Mouse (Mus musculus) kidney, adult 2 months (tissue): ENCODE data around the gene Gk2. TPM values are rescaled to one million over a fixed set of nuclear protein-coding genes. Genes with fewer than 3 reads are reported as not detected.

Experiments
- DNase-seq: peaks from one replicate; pipeline ENCODE4 v3.0.0; 2021
- H3K27ac ChIP-seq: fragments of 200-500 bp; 2 replicates; pipeline ENCODE4 v1.5.1; 2012; ENCODE audit warnings: low read depth, low read length, control low read depth, inconsistent platforms; ENCODE audit not compliant: insufficient read depth
- H3K27me3 ChIP-seq: fragments of 200-500 bp; replicated peaks from 2 replicates; pipeline ENCODE4 v1.6.1; 2012; ENCODE audit warnings: mild to moderate bottlenecking, moderate library complexity, low read length, inconsistent platforms; ENCODE audit not compliant: control insufficient read depth, insufficient read depth
- H3K36me3 ChIP-seq: fragments of 200-500 bp; 2 replicates; pipeline ENCODE4 v1.6.1; 2012; ENCODE audit warnings: mild to moderate bottlenecking, moderate library complexity, low read length, inconsistent platforms; ENCODE audit not compliant: control insufficient read depth, insufficient read depth
- H3K4me1 ChIP-seq: fragments of 200-500 bp; 2 replicates; pipeline ENCODE4 v1.6.1; 2011; ENCODE audit warnings: low read length; ENCODE audit not compliant: control insufficient read depth, insufficient read depth
- H3K4me3 ChIP-seq: fragments of 200-500 bp; 2 replicates; pipeline ENCODE4 v1.5.1; 2011; ENCODE audit warnings: mild to moderate bottlenecking, low read depth, low read length, control low read depth; ENCODE audit not compliant: insufficient read depth
- CTCF ChIP-seq: fragments of 200-500 bp; conservative IDR thresholded peaks from 2 replicates; pipeline ENCODE4 v1.5.1; 2011; ENCODE audit warnings: low read depth, mild to moderate bottlenecking, control low read depth, low read length, moderate library complexity, mixed read lengths; ENCODE audit not compliant: insufficient read depth, insufficient read length
- POLR2A ChIP-seq: fragments of 200-500 bp; IDR thresholded peaks from one replicate; pipeline ENCODE4 v1.6.1; 2011; ENCODE audit warnings: low read depth, low read length, control low read depth
- WGBS: fragments of 180-500 bp; shearing (Covaris S2); methylation state at CpG from one replicate; pipeline ENCODE4 v1.1.7; 2018; 5-methylcytosine and 5-hydroxymethylcytosine counted together
- polyA plus RNA-seq: library from polyadenylated mRNA; depleted of rRNA; stranded (reverse); fragments of >200 nt; gene quantifications from 2 replicates; pipeline ENCODE4 v1.2.3, GENCODE M21; 2012

Gk2 gene
- polyA plus RNA-seq, 1 experiment, result 0.06 TPM

- no peaks in the 10 kb centered on the region for H3K27me3 ChIP-seq
- H3K27ac ChIP-seq, result no peak overlapping the region
- TF ChIP-seq POLR2A (no peak), CTCF (no peak)
- DNase-seq, result no peak
- 80% methylated on average over 10 of the region's 10 CpGs for WGBS
- H3K4me3 ChIP-seq, result no peak overlapping the region
- H3K4me1 ChIP-seq, result no peaks in the 10 kb centered on the region
- no peaks in the 10 kb centered on the region for H3K36me3 ChIP-seq
Measured at GRCm38 (mm10) chr5:97466430-97467158, 9.8 kb upstream of the Gk2 start.

DNA sequence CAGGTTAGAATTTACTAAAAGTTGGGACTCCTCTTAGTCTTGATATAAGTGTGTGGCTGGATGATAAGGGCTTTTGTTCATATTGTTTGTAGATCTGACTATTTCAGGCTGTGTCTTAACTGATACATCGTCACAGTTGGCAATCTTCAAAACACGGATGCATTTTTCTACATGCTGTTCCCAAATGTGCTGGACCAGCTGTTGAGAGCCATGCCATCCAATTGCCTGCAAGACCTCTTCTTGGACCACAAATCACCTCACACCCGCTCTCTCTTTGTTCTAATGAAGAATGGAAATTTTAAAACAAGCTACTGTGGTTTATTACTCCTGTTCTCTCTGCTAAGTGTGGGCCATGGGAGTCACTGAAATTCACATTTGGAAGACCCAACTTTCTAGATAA, 9.1 kb upstream of the Gk2 start:
- DNase-seq, result no peak
- TF ChIP-seq CTCF, result no peak
- TF ChIP-seq POLR2A, result no peak
- WGBS, result 89% methylated on average over 3 of the region's 3 CpGs
- Histone ChIP-seq H3K4me3 (no peak overlapping the region), H3K27me3 (no peaks in the 10 kb centered on the region), H3K36me3 (no peaks in the 10 kb centered on the region), H3K4me1 (no peaks in the 10 kb centered on the region), H3K27ac (no peak overlapping the region)

- no peaks in the 10 kb centered on the region for H3K36me3 ChIP-seq
- WGBS, result 87% methylated on average over 3 of the region's 3 CpGs
- no peak overlapping the region for H3K27ac ChIP-seq
- H3K4me3 ChIP-seq, result no peak overlapping the region
- H3K4me1 ChIP-seq, result no peaks in the 10 kb centered on the region
- TF ChIP-seq POLR2A (no peak), CTCF (no peak)
- no peak for DNase-seq
- no peaks in the 10 kb centered on the region for H3K27me3 ChIP-seq
Measured at GRCm38 (mm10) chr5:97462856-97463255, 6.0 kb upstream of the Gk2 start.

DNA sequence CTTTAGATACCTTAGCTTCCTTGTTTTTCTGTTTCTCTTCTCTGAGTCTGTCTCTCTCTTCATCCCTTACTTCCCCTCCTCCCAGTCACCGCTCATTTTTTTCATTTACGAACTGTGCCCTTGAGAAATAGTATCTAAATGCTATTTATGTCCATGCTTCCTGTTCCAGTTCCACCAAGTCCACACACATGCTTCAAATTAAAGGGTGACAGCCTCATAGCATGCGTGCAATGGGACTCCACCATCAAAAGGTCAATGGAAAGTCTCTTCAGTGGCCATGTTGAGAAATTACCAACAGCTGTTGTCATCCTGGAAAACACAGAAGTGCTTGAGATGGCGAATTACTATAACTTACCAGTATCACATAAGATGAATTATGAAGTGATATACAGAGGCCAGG, 5.4 kb downstream of the Gk2 start:
- no peaks in the 10 kb centered on the region for H3K4me1 ChIP-seq
- no peaks in the 10 kb centered on the region for H3K27me3 ChIP-seq
- TF ChIP-seq CTCF (no peak), POLR2A (no peak)
- no peaks in the 10 kb centered on the region for H3K36me3 ChIP-seq
- no peak overlapping the region for H3K27ac ChIP-seq
- no peak for DNase-seq
- 80% methylated on average over 4 of the region's 4 CpGs for WGBS
- no peak overlapping the region for H3K4me3 ChIP-seq

GRCm38 (mm10) chr5:97444191-97444590, 12.6 kb downstream of the Gk2 start:
- WGBS, result 35% methylated on average over 1 of the region's 1 CpGs
- DNase-seq, result no peak

GRCm38 (mm10) chr5:97432512-97432911, 24.3 kb downstream of the Gk2 start:
- no peak overlapping the region for H3K4me3 ChIP-seq
- H3K36me3 ChIP-seq, result no peaks in the 10 kb centered on the region
- WGBS, result 92% methylated on average over 2 of the region's 2 CpGs
- no peak for TF ChIP-seq CTCF
- no peak for TF ChIP-seq POLR2A
- H3K4me1 ChIP-seq, result no peaks in the 10 kb centered on the region
- no peaks in the 10 kb centered on the region; the same call in 1 of the 2 replicates for H3K27me3 ChIP-seq
- no peak overlapping the region for H3K27ac ChIP-seq
- no peak for DNase-seq

More at GRCm38 (mm10) chr5:97444191-97444590, 12.6 kb downstream of the Gk2 start:
- H3K27ac ChIP-seq, result no peak overlapping the region
- TF ChIP-seq POLR2A (no peak), CTCF (no peak)
- no peaks in the 10 kb centered on the region for H3K27me3 ChIP-seq
- H3K36me3 ChIP-seq, result no peaks in the 10 kb centered on the region
- no peaks in the 10 kb centered on the region for H3K4me1 ChIP-seq
- H3K4me3 ChIP-seq, result no peak overlapping the region

DNA sequence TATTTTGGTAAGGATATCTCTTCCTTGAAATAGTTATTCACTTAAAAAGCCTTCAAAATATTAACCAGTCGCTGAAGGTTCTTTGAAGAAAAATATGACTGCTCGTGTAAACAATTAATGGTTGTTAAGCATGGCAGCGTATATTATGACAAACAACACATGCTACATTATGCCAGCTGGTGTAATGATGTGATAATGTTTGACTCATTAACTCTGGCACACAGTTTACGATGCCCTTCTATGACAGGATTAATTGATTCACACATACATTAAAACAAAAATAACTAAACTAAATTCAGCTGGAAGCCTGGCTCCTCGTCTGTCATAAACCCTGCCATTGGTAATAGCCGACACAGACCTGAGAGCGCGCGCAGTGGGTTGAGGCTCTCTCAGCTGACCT, 26.8 kb downstream of the Gk2 start:
- H3K27me3 ChIP-seq, result no peaks in the 10 kb centered on the region; the same call in 1 of the 2 replicates
- 78% methylated on average over 9 of the region's 9 CpGs for WGBS
- no peaks in the 10 kb centered on the region for H3K4me1 ChIP-seq
- no peak overlapping the region for H3K4me3 ChIP-seq
- no peak for DNase-seq
- H3K36me3 ChIP-seq, result no peaks in the 10 kb centered on the region
- H3K27ac ChIP-seq, result no peak overlapping the region
- no peak for TF ChIP-seq CTCF
- no peak for TF ChIP-seq POLR2A
